Mouse (Mus musculus) ES-Bruce4 (cell line): ENCODE measurements around the gene Ntf3. TPM values are rescaled to one million over a fixed set of nuclear protein-coding genes. Genes with fewer than 3 reads are reported as not detected.

Experiments used
- H3K27ac ChIP-seq: 2 replicates; pipeline ENCODE4 v1.5.1; 2012; ENCODE audit warnings: low read length, inconsistent platforms; ENCODE audit not compliant: insufficient read depth
- H3K27me3 ChIP-seq: 2 replicates; pipeline ENCODE4 v1.6.1; 2012; ENCODE audit warnings: mild to moderate bottlenecking, low read length, inconsistent platforms; ENCODE audit not compliant: control insufficient read depth, poor library complexity, insufficient read depth, severe bottlenecking
- H3K36me3 ChIP-seq: 2 replicates; pipeline ENCODE4 v1.6.1; 2012; ENCODE audit warnings: inconsistent platforms, mild to moderate bottlenecking, low read length, moderate library complexity; ENCODE audit not compliant: control insufficient read depth, poor library complexity, insufficient read depth, severe bottlenecking
- H3K4me1 ChIP-seq: one replicate; pipeline ENCODE4 v1.8.1; 2011; ENCODE audit warnings: low read length; ENCODE audit not compliant: control insufficient read depth, insufficient read depth
- H3K4me3 ChIP-seq: 2 replicates; pipeline ENCODE4 v1.5.1; 2011; ENCODE audit warnings: low read depth, mild to moderate bottlenecking, low read length
- H3K9ac ChIP-seq: 2 replicates; pipeline ENCODE4 v1.6.1; 2012; ENCODE audit warnings: low read depth, mild to moderate bottlenecking, inconsistent platforms; ENCODE audit not compliant: poor library complexity, severe bottlenecking
- H3K9me3 ChIP-seq: replicated peaks from 2 replicates; pipeline ENCODE4 v1.6.1; 2012; ENCODE audit warnings: mild to moderate bottlenecking, low read length, inconsistent platforms; ENCODE audit not compliant: control insufficient read depth, poor library complexity, insufficient read depth, severe bottlenecking
- CTCF ChIP-seq: IDR thresholded peaks from one replicate; pipeline ENCODE4 v1.8.1; 2011; ENCODE audit warnings: low read depth, low read length
- EP300 ChIP-seq: IDR thresholded peaks from 2 replicates; pipeline ENCODE4 v1.6.1; 2011; ENCODE audit warnings: low read depth, low read length; ENCODE audit not compliant: insufficient read depth
- POLR2A ChIP-seq: IDR thresholded peaks from one replicate; pipeline ENCODE4 v1.8.1; 2011; ENCODE audit warnings: low read length; ENCODE audit not compliant: insufficient read depth
- polyA plus RNA-seq: library from polyadenylated mRNA; stranded (reverse); fragments of >200 nt; gene quantifications from 2 replicates; pipeline ENCODE4 v1.2.4, GENCODE M21; 2011; ENCODE audit warnings: low read depth; ENCODE audit not compliant: missing spikeins, insufficient read depth, insufficient read length

The Ntf3 gene
- polyA plus RNA-seq, 1 experiment, result 0.72 TPM

- Histone ChIP-seq H3K4me1 (no peaks in the 10 kb centered on the region), H3K9ac (no peak overlapping the region), H3K36me3 (no peaks in the 10 kb centered on the region), H3K9me3 (no peaks in the 10 kb centered on the region), H3K4me3 (no peak overlapping the region), H3K27me3 (no peaks in the 10 kb centered on the region), H3K27ac (no peak overlapping the region)
- TF ChIP-seq POLR2A (no peak), CTCF (no peak), EP300 (no peak)
These were observed 55.5 kb downstream of the Ntf3 start for GRCm38 (mm10) chr6:126110892-126111835.

- no peaks in the 10 kb centered on the region for H3K4me1 ChIP-seq
- no peaks in the 10 kb centered on the region for H3K27me3 ChIP-seq
- H3K36me3 ChIP-seq, result no peaks in the 10 kb centered on the region
- TF ChIP-seq POLR2A (no peak), EP300 (no peak), CTCF (no peak)
- H3K9ac ChIP-seq, result no peak overlapping the region
- no peak overlapping the region for H3K27ac ChIP-seq
- H3K9me3 ChIP-seq, result no peaks in the 10 kb centered on the region
- H3K4me3 ChIP-seq, result no peak overlapping the region
These were observed 57.5 kb downstream of the Ntf3 start for GRCm38 (mm10) chr6:126109184-126109583.

GRCm38 (mm10) chr6:126108771-126109170 is 57.9 kb downstream of the Ntf3 start:
- H3K27ac ChIP-seq, result no peak overlapping the region
- H3K9ac ChIP-seq, result no peak overlapping the region
- no peaks in the 10 kb centered on the region for H3K27me3 ChIP-seq
- no peaks in the 10 kb centered on the region for H3K4me1 ChIP-seq
- no peak overlapping the region for H3K4me3 ChIP-seq
- TF ChIP-seq CTCF, result no peak
- H3K9me3 ChIP-seq, result no peaks in the 10 kb centered on the region
- no peaks in the 10 kb centered on the region for H3K36me3 ChIP-seq

- Histone ChIP-seq H3K9ac (no peak overlapping the region), H3K27ac (no peak overlapping the region), H3K4me3 (no peak overlapping the region), H3K27me3 (no peaks in the 10 kb centered on the region), H3K4me1 (no peaks in the 10 kb centered on the region), H3K9me3 (no peaks in the 10 kb centered on the region), H3K36me3 (no peaks in the 10 kb centered on the region)
- TF ChIP-seq CTCF, result no peak
- TF ChIP-seq POLR2A, result no peak
- no peak for TF ChIP-seq EP300
These were observed 59.3 kb downstream of the Ntf3 start for GRCm38 (mm10) chr6:126107398-126107797.

- Histone ChIP-seq H3K36me3 (no peaks in the 10 kb centered on the region), H3K27me3 (no peaks in the 10 kb centered on the region), H3K9me3 (no peaks in the 10 kb centered on the region), H3K4me3 (no peak overlapping the region), H3K27ac (no peak overlapping the region), H3K4me1 (no peaks in the 10 kb centered on the region), H3K9ac (no peak overlapping the region)
- no peak for TF ChIP-seq CTCF
- no peak for TF ChIP-seq EP300
- no peak for TF ChIP-seq POLR2A
These were observed 59.9 kb downstream of the Ntf3 start for GRCm38 (mm10) chr6:126106798-126107173.

GRCm38 (mm10) chr6:126106051-126106797 is 60.5 kb downstream of the Ntf3 start:
- no peaks in the 10 kb centered on the region for H3K4me1 ChIP-seq
- H3K9ac ChIP-seq, result no peak overlapping the region
- H3K9me3 ChIP-seq, result no peaks in the 10 kb centered on the region
- TF ChIP-seq CTCF, result no peak
- TF ChIP-seq EP300, result no peak
- no peak for TF ChIP-seq POLR2A
- H3K36me3 ChIP-seq, result no peaks in the 10 kb centered on the region
- no peak overlapping the region for H3K4me3 ChIP-seq
- H3K27me3 ChIP-seq, result no peaks in the 10 kb centered on the region
- H3K27ac ChIP-seq, result no peak overlapping the region
